Mouse (Mus musculus) embryo, embryonic 11.5 days (tissue): ENCODE data around the gene Ehd1.

Experiments used
- DNase-seq: peaks from one replicate; pipeline ENCODE4 v3.0.0-alpha.2; 2012; ENCODE audit warnings: low read depth, low spot score

Ehd1 gene

GRCm38 (mm10) chr19:6260946-6261345 is 15.6 kb upstream of the Ehd1 start:
- no peak for DNase-seq

GRCm38 (mm10) chr19:6261379-6261778 is 15.1 kb upstream of the Ehd1 start:
- no peak for DNase-seq

- peak; percentile 34 for DNase-seq
Measured at GRCm38 (mm10) chr19:6262222-6262621, 14.3 kb upstream of the Ehd1 start.

- no peak for DNase-seq
Measured at GRCm38 (mm10) chr19:6262839-6263433, 13.6 kb upstream of the Ehd1 start.

GRCm38 (mm10) chr19:6264200-6264599 is 12.3 kb upstream of the Ehd1 start:
- DNase-seq = no peak

GRCm38 (mm10) chr19:6264945-6265344 is 11.6 kb upstream of the Ehd1 start:
- DNase-seq = no peak

GRCm38 (mm10) chr19:6265727-6266182 is 10.8 kb upstream of the Ehd1 start:
- DNase-seq = no peak

GRCm38 (mm10) chr19:6267306-6268169 is 9.0 kb upstream of the Ehd1 start:
- no peak for DNase-seq

- peak; percentile 83 for DNase-seq
Measured at GRCm38 (mm10) chr19:6268170-6268528, 8.4 kb upstream of the Ehd1 start.

- no peak for DNase-seq
Measured at GRCm38 (mm10) chr19:6268670-6269132, 7.8 kb upstream of the Ehd1 start.

- DNase-seq = no peak
Measured at GRCm38 (mm10) chr19:6269798-6270475, 6.6 kb upstream of the Ehd1 start.

- DNase-seq = no peak
Measured at GRCm38 (mm10) chr19:6270661-6271060, 5.9 kb upstream of the Ehd1 start.

GRCm38 (mm10) chr19:6271206-6271605 is 5.3 kb upstream of the Ehd1 start:
- no peak for DNase-seq

- DNase-seq = no peak
Measured at GRCm38 (mm10) chr19:6272053-6272452, 4.5 kb upstream of the Ehd1 start.

GRCm38 (mm10) chr19:6272738-6273137 is 3.8 kb upstream of the Ehd1 start:
- no peak for DNase-seq

- DNase-seq = no peak
Measured at GRCm38 (mm10) chr19:6273592-6273991, 2.9 kb upstream of the Ehd1 start.

- no peak for DNase-seq
Measured at GRCm38 (mm10) chr19:6273998-6274608, 2.4 kb upstream of the Ehd1 start.

GRCm38 (mm10) chr19:6275740-6276389 is 660 bp upstream of the Ehd1 start:
- no peak for DNase-seq

- DNase-seq = no peak
Measured at GRCm38 (mm10) chr19:6277661-6278438, 1.3 kb downstream of the Ehd1 start.

- DNase-seq = no peak
Measured at GRCm38 (mm10) chr19:6278439-6279073, 2.0 kb downstream of the Ehd1 start.
